18 mouse cellular contexts compared by ENCODE assay signal in genomic region chr13:90520992-90521757, GRCm38 (mm10).
A peak's percentile ranks its signal among the peaks of the same experiment; 100 is the strongest.
DNase-seq lines count a peak whose midpoint lies in the region; ATAC-seq and TF ChIP-seq lines count a peak whose summit lies in the region.
"Had no signal": no experiment of that assay in that cellular context is flagged by ENCODE, and none has a peak within 500 bp of the region (broad histone marks: within the 10 kb centered on the region; RNA-seq: fewer than 3 reads in every experiment).

No protein-coding gene starts in this region.

- peaks cover 14% of the 10 kb centered on the region for H3K4me1 ChIP-seq in heart, embryonic 10.5 days
- peaks cover 13% of the 10 kb centered on the region for H3K4me1 ChIP-seq in embryonic facial prominence, embryonic 15.5 days
- peaks cover 9% of the 10 kb centered on the region; the same call in 1 of the 2 replicates for H3K4me1 ChIP-seq in small intestine, adult 2 months (ENCODE audit: control insufficient read depth, insufficient read depth, insufficient read length, low read length)
- H3K4me1 ChIP-seq: midbrain, embryonic 13.5 days had no signal

- intact Hi-C loops in heart, postnatal 36 days (cut with DNase I), result no loop called here

- H3K9ac ChIP-seq in embryonic facial prominence, embryonic 15.5 days, result no peak overlapping the region
- H3K9ac ChIP-seq: forebrain, embryonic 15.5 days; hindbrain, embryonic 12.5 days; liver, postnatal 0 days; midbrain, embryonic 13.5 days had no signal

- DNase-seq in heart, embryonic 10.5 days (ENCODE audit: low spot score), result no peak
- DNase-seq in heart, postnatal 36 days, result no peak
- peak; percentile 3 to 7 for DNase-seq in kidney, postnatal 36 days
- DNase-seq in kidney, postnatal 4 days, result no peak
- no peak for DNase-seq in layer of hippocampus, adult 9-11 months
- DNase-seq in adipocyte (ENCODE audit: low spot score), result no peak
- DNase-seq: cerebellum, adult 9-11 months; gastrocnemius, postnatal 10 days; layer of hippocampus, postnatal 36 days; liver, postnatal 0 days; right cerebral cortex, adult 18-20 months; spleen, adult 18-20 months had no signal

- 29% methylated on average over 4 of the region's 4 CpGs for WGBS in heart, embryonic 10.5 days
- WGBS in embryonic facial prominence, embryonic 15.5 days, result 56% methylated on average over 4 of the region's 4 CpGs
- WGBS in small intestine, adult 2 months, result 29% methylated on average over 4 of the region's 4 CpGs

- TF ChIP-seq CTCF in small intestine, adult 2 months (IDR thresholded peaks at IDR 0.05; ENCODE audit: extremely low read depth, insufficient read length, insufficient replicate concordance, low read depth, low read length), result no peak

- no peak overlapping the region for H3K4me2 ChIP-seq in embryonic facial prominence, embryonic 15.5 days (replicated peaks)
- H3K4me2 ChIP-seq: forebrain, embryonic 15.5 days; hindbrain, embryonic 12.5 days; midbrain, embryonic 13.5 days had no signal

- no peaks in the 10 kb centered on the region for H3K36me3 ChIP-seq in heart, embryonic 10.5 days
- no peaks in the 10 kb centered on the region for H3K36me3 ChIP-seq in embryonic facial prominence, embryonic 15.5 days
- H3K36me3 ChIP-seq in small intestine, adult 2 months (ENCODE audit: control insufficient read depth, insufficient read depth, low read length), result no peaks in the 10 kb centered on the region
- H3K36me3 ChIP-seq: forebrain, embryonic 15.5 days; hindbrain, embryonic 12.5 days; midbrain, embryonic 13.5 days had no signal

- H3K27ac ChIP-seq in heart, embryonic 10.5 days, result peak overlapping the region; percentile 59; the same call in 1 of the 2 replicates
- no peak overlapping the region for H3K27ac ChIP-seq in embryonic facial prominence, embryonic 15.5 days (replicated peaks)
- peak overlapping the region; percentile 63; the same call in 1 of the 2 replicates for H3K27ac ChIP-seq in small intestine, adult 2 months (ENCODE audit: insufficient read depth, low read depth, low read length)
- H3K27ac ChIP-seq: forebrain, embryonic 15.5 days; hindbrain, embryonic 12.5 days; kidney, postnatal 0 days; midbrain, embryonic 13.5 days had no signal

- peak; percentile 43; the same call in 1 of the 2 replicates for ATAC-seq in embryonic facial prominence, embryonic 15.5 days (ENCODE audit: insufficient number of reproducible peaks, low FRiP score, low TSS enrichment, low read depth)
- ATAC-seq: forebrain, embryonic 15.5 days; liver, postnatal 0 days; midbrain, embryonic 13.5 days had no signal

- TF ChIP-seq POLR2A in small intestine, adult 2 months (IDR thresholded peaks at IDR 0.05; ENCODE audit: low read depth, low read length), result no peak

- H3K27me3 ChIP-seq in heart, embryonic 10.5 days (ENCODE audit: insufficient read depth, poor library complexity, severe bottlenecking), result no peaks in the 10 kb centered on the region
- H3K27me3 ChIP-seq in embryonic facial prominence, embryonic 15.5 days, result no peaks in the 10 kb centered on the region
- H3K27me3 ChIP-seq in small intestine, adult 2 months (ENCODE audit: control insufficient read depth, insufficient read depth, low read length), result no peaks in the 10 kb centered on the region
- H3K27me3 ChIP-seq: forebrain, embryonic 15.5 days; hindbrain, embryonic 12.5 days; midbrain, embryonic 13.5 days had no signal

- no peaks in the 10 kb centered on the region for H3K9me3 ChIP-seq in heart, embryonic 10.5 days
- H3K9me3 ChIP-seq in embryonic facial prominence, embryonic 15.5 days (replicated peaks), result no peaks in the 10 kb centered on the region
- H3K9me3 ChIP-seq: forebrain, embryonic 15.5 days; hindbrain, embryonic 12.5 days; midbrain, embryonic 13.5 days had no signal

- H3K4me3 ChIP-seq in heart, embryonic 10.5 days, result no peak overlapping the region
- no peak overlapping the region for H3K4me3 ChIP-seq in embryonic facial prominence, embryonic 15.5 days (replicated peaks)
- no peak overlapping the region for H3K4me3 ChIP-seq in small intestine, adult 2 months (ENCODE audit: low read depth, low read length)
- H3K4me3 ChIP-seq: forebrain, embryonic 15.5 days; hindbrain, embryonic 12.5 days; midbrain, embryonic 13.5 days had no signal

Comparison
In these comparisons a context has a peak if more than half of its experiments do, and no peak if none do; other contexts are left out.
1. DNase-seq: peak in kidney, postnatal 36 days (2 of 2); none in heart, embryonic 10.5 days (single experiment), heart, postnatal 36 days (0 of 2), kidney, postnatal 4 days (0 of 2), layer of hippocampus, adult 9-11 months (single experiment) and adipocyte (single experiment).